Mouse (Mus musculus) hindbrain, embryonic 16.5 days (tissue): ENCODE results near the gene Grik3. TPM values are rescaled to one million over a fixed set of nuclear protein-coding genes. Genes with fewer than 3 reads are reported as not detected.

ENCODE experiments used
- ATAC-seq: fragments of 200-750 bp; cut with Nextera tagmentation; 2 replicates; pipeline ENCODE4 v1.8.0; 2017; ENCODE audit warnings: moderate TSS enrichment, moderate library complexity
- H3K27ac ChIP-seq: fragments of 300-500 bp; sonication (generic); 2 replicates; pipeline ENCODE4 v1.5.1; 2014; ENCODE audit warnings: low read depth, mild to moderate bottlenecking, control low read depth, low read length, moderate library complexity
- H3K27me3 ChIP-seq: fragments of 300-500 bp; sonication (generic); replicated peaks from 2 replicates; pipeline ENCODE4 v1.6.1; 2014; ENCODE audit warnings: low read length; ENCODE audit not compliant: control insufficient read depth, insufficient read depth
- H3K36me3 ChIP-seq: fragments of 300-500 bp; sonication (generic); 2 replicates; pipeline ENCODE4 v1.6.1; 2014; ENCODE audit warnings: mild to moderate bottlenecking, low read length, moderate library complexity, mixed read lengths; ENCODE audit not compliant: control insufficient read depth, insufficient read depth
- H3K4me1 ChIP-seq: fragments of 300-500 bp; sonication (generic); 2 replicates; pipeline ENCODE4 v1.6.1; 2014; ENCODE audit warnings: low read depth, low read length; ENCODE audit not compliant: control insufficient read depth, insufficient read depth
- H3K4me2 ChIP-seq: fragments of 300-500 bp; sonication (generic); 2 replicates; pipeline ENCODE4 v1.6.1; 2014; ENCODE audit warnings: mild to moderate bottlenecking, low read length, control low read depth, moderate library complexity
- H3K4me3 ChIP-seq: fragments of 300-500 bp; sonication (generic); 2 replicates; pipeline ENCODE4 v1.5.1; 2014; ENCODE audit warnings: mild to moderate bottlenecking, low read length, control low read depth, moderate library complexity
- H3K9ac ChIP-seq: fragments of 300-500 bp; sonication (generic); 2 replicates; pipeline ENCODE4 v1.6.1; 2014; ENCODE audit warnings: low read depth, mild to moderate bottlenecking, control low read depth, low read length, moderate library complexity
- H3K9me3 ChIP-seq: fragments of 300-500 bp; sonication (generic); 2 replicates; pipeline ENCODE4 v1.6.1; 2014; ENCODE audit warnings: mild to moderate bottlenecking, low read length, moderate library complexity; ENCODE audit not compliant: control insufficient read depth
- WGBS: fragments of 180-500 bp; shearing (Covaris S2); extraction: QIAGEN DNeasy Blood & Tissue Kit; methylation state at CpG from one replicate; pipeline ENCODE4 v1.1.7; 2014; 5-methylcytosine and 5-hydroxymethylcytosine counted together
- polyA plus RNA-seq: library from polyadenylated mRNA; unstranded; fragments of >200 nt; fragmentation: Nextera tagmentation; extraction: Ambion mirVana; gene quantifications from 2 replicates; pipeline ENCODE4 v1.2.1, GENCODE M21; 2015

The Grik3 gene
- polyA plus RNA-seq, 1 experiment from 2014 or later, result 5.5 TPM

- no peak overlapping the region for H3K4me3 ChIP-seq
Observed at GRCm38 (mm10) chr4:125545768-125546220, 55.3 kb downstream of the Grik3 start.

GRCm38 (mm10) chr4:125548190-125548589 is 57.7 kb downstream of the Grik3 start:
- no peak for ATAC-seq
- Histone ChIP-seq H3K4me3 (no peak overlapping the region), H3K4me1 (peaks cover 19% of the 10 kb centered on the region; the same call in 1 of the 2 replicates), H3K9ac (no peak overlapping the region), H3K36me3 (no peaks in the 10 kb centered on the region), H3K27me3 (no peaks in the 10 kb centered on the region; the same call in 1 of the 2 replicates), H3K4me2 (no peak overlapping the region), H3K27ac (no peak overlapping the region), H3K9me3 (no peaks in the 10 kb centered on the region)
- 72% methylated on average over 5 of the region's 5 CpGs for WGBS

More at GRCm38 (mm10) chr4:125545768-125546220, 55.3 kb downstream of the Grik3 start:
- no peaks in the 10 kb centered on the region; the same call in 1 of the 2 replicates for H3K27me3 ChIP-seq
- H3K9ac ChIP-seq, result no peak overlapping the region
- 44% methylated on average over 7 of the region's 7 CpGs for WGBS
- 0 out of 2 replicates have a peak overlapping the region, but pooled peaks have one; percentile 18 for H3K27ac ChIP-seq
- H3K36me3 ChIP-seq, result no peaks in the 10 kb centered on the region
- no peaks in the 10 kb centered on the region for H3K9me3 ChIP-seq
- H3K4me2 ChIP-seq, result no peak overlapping the region
- ATAC-seq, result peak; percentile 51
- peaks cover 19% of the 10 kb centered on the region; the same call in 1 of the 2 replicates for H3K4me1 ChIP-seq

- no peak overlapping the region for H3K4me3 ChIP-seq
- H3K4me1 ChIP-seq, result peaks cover 7% of the 10 kb centered on the region; the same call in 1 of the 2 replicates
- no peak for ATAC-seq
- no peak overlapping the region for H3K4me2 ChIP-seq
- H3K27ac ChIP-seq, result no peak overlapping the region
- no peaks in the 10 kb centered on the region for H3K27me3 ChIP-seq
- no peaks in the 10 kb centered on the region for H3K36me3 ChIP-seq
- no peak overlapping the region for H3K9ac ChIP-seq
- 89% methylated on average over 9 of the region's 9 CpGs for WGBS
- no peaks in the 10 kb centered on the region for H3K9me3 ChIP-seq
Observed at GRCm38 (mm10) chr4:125553754-125554153, 63.3 kb downstream of the Grik3 start.

- H3K4me3 ChIP-seq, result no peak overlapping the region
- no peaks in the 10 kb centered on the region for H3K27me3 ChIP-seq
- no peak overlapping the region for H3K4me2 ChIP-seq
- peaks cover 29% of the 10 kb centered on the region for H3K4me1 ChIP-seq
- no peak overlapping the region for H3K27ac ChIP-seq
- no peaks in the 10 kb centered on the region for H3K36me3 ChIP-seq
- no peaks in the 10 kb centered on the region for H3K9me3 ChIP-seq
- peak; percentile 31; the same call in 1 of the 2 replicates for ATAC-seq
- 67% methylated on average over 14 of the region's 14 CpGs for WGBS
- no peak overlapping the region for H3K9ac ChIP-seq
Observed at GRCm38 (mm10) chr4:125556405-125557308, 66.2 kb downstream of the Grik3 start.

GRCm38 (mm10) chr4:125559564-125559963 is 69.1 kb downstream of the Grik3 start:
- WGBS, result 46% methylated on average over 5 of the region's 5 CpGs
- Histone ChIP-seq H3K4me1 (peaks cover 43% of the 10 kb centered on the region), H3K27me3 (0 out of 2 replicates have a peak, but pooled peaks cover 2% of the 10 kb centered on the region), H3K9ac (no peak overlapping the region), H3K36me3 (no peaks in the 10 kb centered on the region), H3K9me3 (no peaks in the 10 kb centered on the region), H3K4me2 (no peak overlapping the region), H3K27ac (peak overlapping the region; percentile 26), H3K4me3 (no peak overlapping the region)
- ATAC-seq, result peak; percentile 44; the same call in 1 of the 2 replicates

- ATAC-seq, result no peak
- H3K27ac ChIP-seq, result no peak overlapping the region
- no peaks in the 10 kb centered on the region for H3K9me3 ChIP-seq
Observed at GRCm38 (mm10) chr4:125560806-125561205, 70.3 kb downstream of the Grik3 start.

GRCm38 (mm10) chr4:125563579-125563978 is 73.1 kb downstream of the Grik3 start:
- Histone ChIP-seq H3K27ac (no peak overlapping the region), H3K9ac (no peak overlapping the region), H3K4me3 (no peak overlapping the region), H3K27me3 (0 out of 2 replicates have a peak, but pooled peaks cover 2% of the 10 kb centered on the region), H3K36me3 (no peaks in the 10 kb centered on the region), H3K4me1 (peaks cover 42% of the 10 kb centered on the region), H3K4me2 (no peak overlapping the region), H3K9me3 (no peaks in the 10 kb centered on the region)
- ATAC-seq, result no peak
- 65% methylated on average over 10 of the region's 10 CpGs for WGBS

More at GRCm38 (mm10) chr4:125560806-125561205, 70.3 kb downstream of the Grik3 start:
- no peak overlapping the region for H3K9ac ChIP-seq
- no peaks in the 10 kb centered on the region for H3K36me3 ChIP-seq
- no peak overlapping the region for H3K4me2 ChIP-seq
- H3K27me3 ChIP-seq, result 0 out of 2 replicates have a peak, but pooled peaks cover 2% of the 10 kb centered on the region
- WGBS, result 18% methylated on average over 2 of the region's 2 CpGs
- no peak overlapping the region for H3K4me3 ChIP-seq
- H3K4me1 ChIP-seq, result peaks cover 43% of the 10 kb centered on the region

GRCm38 (mm10) chr4:125564008-125564710 is 73.7 kb downstream of the Grik3 start:
- WGBS, result 48% methylated on average over 17 of the region's 17 CpGs
- H3K27ac ChIP-seq, result no peak overlapping the region
- no peak overlapping the region for H3K4me3 ChIP-seq
- 0 out of 2 replicates have a peak, but pooled peaks cover 2% of the 10 kb centered on the region for H3K27me3 ChIP-seq
- no peaks in the 10 kb centered on the region for H3K9me3 ChIP-seq
- ATAC-seq, result no peak
- H3K4me2 ChIP-seq, result no peak overlapping the region
- H3K9ac ChIP-seq, result no peak overlapping the region
- H3K4me1 ChIP-seq, result peaks cover 38% of the 10 kb centered on the region
- H3K36me3 ChIP-seq, result no peaks in the 10 kb centered on the region
